Mouse (Mus musculus): ENCODE results near the gene Sorcs2. TPM values are rescaled to one million over a fixed set of nuclear protein-coding genes. Genes with fewer than 3 reads are reported as not detected.
A peak's percentile ranks its signal among the peaks of the same experiment; 100 is the strongest.

The Sorcs2 gene
- polyA plus RNA-seq, 1 experiment from 2014 or later = 25.4 TPM

Small RNAs within 50 kb of the gene (microRNA-seq; reads per million reads assigned to microRNA genes)
- gene Mir7689 = 27.6 reads per million, percentile 35 among the genes with 10 or more reads in this experiment

Other genes starting within 250 kb of the Sorcs2 start
- 95.5 and 111 TPM in 2 replicates for gene Psapl1, start 194.1 kb downstream of the Sorcs2 start, polyA plus RNA-seq (2015; fragmentation: Nextera tagmentation; extraction: Ambion mirVana)
- gene Grpel1, start 66.9 kb upstream of the Sorcs2 start, polyA plus RNA-seq (2015; fragmentation: Nextera tagmentation; extraction: Ambion mirVana) = 48.8 and 52.7 TPM in 2 replicates
- 2.1 TPM in 2 replicates for gene Tada2b, start 86.1 kb upstream of the Sorcs2 start, polyA plus RNA-seq (2015; fragmentation: Nextera tagmentation; extraction: Ambion mirVana)
- gene Ccdc96, start 86.4 kb upstream of the Sorcs2 start, polyA plus RNA-seq (2015; fragmentation: Nextera tagmentation; extraction: Ambion mirVana) = 0.10 and 0.14 TPM in 2 replicates
- gene Tbc1d14, start 195.1 kb upstream of the Sorcs2 start, polyA plus RNA-seq (2015; fragmentation: Nextera tagmentation; extraction: Ambion mirVana) = 38.2 and 40.1 TPM in 2 replicates